Mouse (Mus musculus): ENCODE measurements around the gene Ankmy1. TPM values are rescaled to one million over a fixed set of nuclear protein-coding genes. Genes with fewer than 3 reads are reported as not detected.

Gene Ankmy1
- polyA plus RNA-seq (2016; fragmentation: Nextera tagmentation; extraction: Ambion mirVana), result 0.52 and 0.67 TPM in 2 replicates

- peaks cover 4% of the 10 kb centered on the region; the same call in 1 of the 2 replicates for H3K27me3 ChIP-seq
- no peaks in the 10 kb centered on the region for H3K36me3 ChIP-seq
- WGBS, result under 1% methylated on average over 15 of the region's 15 CpGs
- no peak within 1 kb of the TSS for H3K9ac ChIP-seq
- peak within 1 kb of the TSS; percentile 17 for H3K4me3 ChIP-seq
- H3K9me3 ChIP-seq (replicated peaks), result no peaks in the 10 kb centered on the region
- no peak within 1 kb of the TSS for H3K27ac ChIP-seq
- peaks cover 16% of the 10 kb centered on the region for H3K4me1 ChIP-seq
- peak within 1 kb of the TSS; percentile 54 for H3K4me2 ChIP-seq (replicated peaks)
- ATAC-seq (ENCODE audit: low FRiP score), result peak; percentile 24
These were observed at the start of gene Ankmy1 for GRCm38 (mm10) chr1:92902786-92903185. Gene Ankmy1 (minus strand): TSS chr1:92902906.

- ATAC-seq (ENCODE audit: low FRiP score), result no peak
- H3K4me3 ChIP-seq, result no peak within 1 kb of the TSS
- WGBS, result 84% methylated on average over 5 of the region's 5 CpGs
- H3K9me3 ChIP-seq (replicated peaks), result no peaks in the 10 kb centered on the region
- peaks cover 40% of the 10 kb centered on the region for H3K36me3 ChIP-seq
- no peak within 1 kb of the TSS for H3K27ac ChIP-seq
- H3K4me2 ChIP-seq (replicated peaks), result no peak within 1 kb of the TSS
- H3K9ac ChIP-seq, result no peak within 1 kb of the TSS
- H3K27me3 ChIP-seq, result no peaks in the 10 kb centered on the region
- no peaks in the 10 kb centered on the region for H3K4me1 ChIP-seq
These were observed 47.9 kb upstream of the Ankmy1 start, which contains the start of gene Gpr35 for GRCm38 (mm10) chr1:92950607-92951006. Gene Gpr35 (plus strand): TSS chr1:92950865.

- no peaks in the 10 kb centered on the region for H3K9me3 ChIP-seq (replicated peaks)
- no peak overlapping the region for H3K4me3 ChIP-seq
- WGBS, result 67% methylated on average over 6 of the region's 6 CpGs
- no peak overlapping the region for H3K9ac ChIP-seq
- no peaks in the 10 kb centered on the region for H3K4me1 ChIP-seq
- no peak overlapping the region for H3K4me2 ChIP-seq (replicated peaks)
- H3K36me3 ChIP-seq, result peaks cover 52% of the 10 kb centered on the region
- H3K27me3 ChIP-seq, result no peaks in the 10 kb centered on the region
- no peak overlapping the region for H3K27ac ChIP-seq
- no peak for ATAC-seq (ENCODE audit: low FRiP score)
These were observed 46.7 kb upstream of the Ankmy1 start for GRCm38 (mm10) chr1:92949426-92949825.

- Histone ChIP-seq H3K4me2 (replicated peaks) (no peak overlapping the region), H3K4me1 (no peaks in the 10 kb centered on the region), H3K27me3 (no peaks in the 10 kb centered on the region), H3K9me3 (replicated peaks) (no peaks in the 10 kb centered on the region), H3K27ac (no peak overlapping the region), H3K36me3 (peaks cover 67% of the 10 kb centered on the region), H3K9ac (no peak overlapping the region), H3K4me3 (no peak overlapping the region)
- no peak for ATAC-seq (ENCODE audit: low FRiP score)
- WGBS, result 99% methylated on average over 3 of the region's 3 CpGs
These were observed 45.3 kb upstream of the Ankmy1 start for GRCm38 (mm10) chr1:92947966-92948365.

- no peak for ATAC-seq (ENCODE audit: low FRiP score)
- Histone ChIP-seq H3K4me3 (no peak overlapping the region), H3K27me3 (no peaks in the 10 kb centered on the region), H3K36me3 (peaks cover 97% of the 10 kb centered on the region), H3K9me3 (replicated peaks) (no peaks in the 10 kb centered on the region), H3K4me2 (replicated peaks) (no peak overlapping the region), H3K9ac (no peak overlapping the region), H3K4me1 (no peaks in the 10 kb centered on the region), H3K27ac (no peak overlapping the region)
- WGBS, result 94% methylated on average over 19 of the region's 19 CpGs
These were observed 40.7 kb upstream of the Ankmy1 start for GRCm38 (mm10) chr1:92943219-92943989.

- Histone ChIP-seq H3K36me3 (peaks cover 67% of the 10 kb centered on the region), H3K4me1 (peaks cover 23% of the 10 kb centered on the region), H3K9ac (no peak overlapping the region), H3K27ac (no peak overlapping the region), H3K9me3 (replicated peaks) (no peaks in the 10 kb centered on the region), H3K4me2 (replicated peaks) (no peak overlapping the region), H3K4me3 (no peak overlapping the region), H3K27me3 (no peaks in the 10 kb centered on the region)
- no peak for ATAC-seq (ENCODE audit: low FRiP score)
- WGBS, result 96% methylated on average over 4 of the region's 4 CpGs
These were observed 37.0 kb upstream of the Ankmy1 start for GRCm38 (mm10) chr1:92939746-92940145.

GRCm38 (mm10) chr1:92937797-92938196 lies 35.1 kb upstream of the Ankmy1 start:
- Histone ChIP-seq H3K27ac (no peak overlapping the region), H3K4me1 (peaks cover 28% of the 10 kb centered on the region), H3K36me3 (peaks cover 48% of the 10 kb centered on the region), H3K4me2 (replicated peaks) (no peak overlapping the region), H3K9me3 (replicated peaks) (no peaks in the 10 kb centered on the region), H3K9ac (no peak overlapping the region), H3K4me3 (no peak overlapping the region), H3K27me3 (no peaks in the 10 kb centered on the region)
- 87% methylated on average over 3 of the region's 3 CpGs for WGBS
- no peak for ATAC-seq (ENCODE audit: low FRiP score)

- H3K4me3 ChIP-seq, result peak overlapping the region; percentile 84
- 63% methylated on average over 3 of the region's 3 CpGs for WGBS
- H3K4me1 ChIP-seq, result peaks cover 28% of the 10 kb centered on the region
- no peaks in the 10 kb centered on the region for H3K9me3 ChIP-seq (replicated peaks)
- H3K4me2 ChIP-seq (replicated peaks), result peak overlapping the region; percentile 84
- no peak for ATAC-seq (ENCODE audit: low FRiP score)
- 0 out of 2 replicates have a peak, but pooled peaks cover 3% of the 10 kb centered on the region for H3K27me3 ChIP-seq
- H3K36me3 ChIP-seq, result peaks cover 34% of the 10 kb centered on the region
- no peak overlapping the region for H3K27ac ChIP-seq
- H3K9ac ChIP-seq, result peak overlapping the region; percentile 80
These were observed 33.8 kb upstream of the Ankmy1 start for GRCm38 (mm10) chr1:92936467-92936866.

GRCm38 (mm10) chr1:92935977-92936376 lies 33.3 kb upstream of the Ankmy1 start:
- peaks cover 28% of the 10 kb centered on the region for H3K4me1 ChIP-seq
- peak overlapping the region; percentile 84 for H3K4me3 ChIP-seq
- 0 out of 2 replicates have a peak, but pooled peaks cover 3% of the 10 kb centered on the region for H3K27me3 ChIP-seq
- H3K27ac ChIP-seq, result no peak overlapping the region
- peak overlapping the region; percentile 80 for H3K9ac ChIP-seq
- H3K4me2 ChIP-seq (replicated peaks), result peak overlapping the region; percentile 84
- WGBS, result 52% methylated on average over 2 of the region's 2 CpGs
- no peaks in the 10 kb centered on the region for H3K9me3 ChIP-seq (replicated peaks)
- ATAC-seq (ENCODE audit: low FRiP score), result no peak
- H3K36me3 ChIP-seq, result peaks cover 31% of the 10 kb centered on the region

- Histone ChIP-seq H3K4me1 (peaks cover 28% of the 10 kb centered on the region), H3K4me3 (peak overlapping the region; percentile 84), H3K36me3 (peaks cover 24% of the 10 kb centered on the region), H3K4me2 (replicated peaks) (peak overlapping the region; percentile 84), H3K27me3 (peaks cover 3% of the 10 kb centered on the region; the same call in 1 of the 2 replicates), H3K27ac (peak overlapping the region; percentile 94), H3K9ac (peak overlapping the region; percentile 80), H3K9me3 (replicated peaks) (no peaks in the 10 kb centered on the region)
- ATAC-seq (ENCODE audit: low FRiP score), result no peak
- WGBS, result 19% methylated on average over 10 of the region's 10 CpGs
These were observed 32.6 kb upstream of the Ankmy1 start for GRCm38 (mm10) chr1:92935054-92935962.

- under 1% methylated on average over 45 of the region's 45 CpGs for WGBS
- H3K9me3 ChIP-seq (replicated peaks), result no peaks in the 10 kb centered on the region
- peak; percentile 100 for ATAC-seq (ENCODE audit: low FRiP score)
- H3K4me3 ChIP-seq, result peak within 1 kb of the TSS; percentile 84
- H3K4me1 ChIP-seq, result peaks cover 28% of the 10 kb centered on the region
- peaks cover 3% of the 10 kb centered on the region; the same call in 1 of the 2 replicates for H3K27me3 ChIP-seq
- peaks cover 14% of the 10 kb centered on the region for H3K36me3 ChIP-seq
- H3K9ac ChIP-seq, result peak within 1 kb of the TSS; percentile 80
- H3K4me2 ChIP-seq (replicated peaks), result peak within 1 kb of the TSS; percentile 84
- peak within 1 kb of the TSS; percentile 94 for H3K27ac ChIP-seq
These were observed 31.6 kb upstream of the Ankmy1 start, which contains the start of gene Capn10 for GRCm38 (mm10) chr1:92934182-92934827. Gene Capn10 (plus strand): TSS chr1:92934376.
